Mouse (Mus musculus): ENCODE results near the gene Samd8. TPM values are rescaled to one million over a fixed set of nuclear protein-coding genes. Genes with fewer than 3 reads are reported as not detected.

The Samd8 gene
- polyA plus RNA-seq, 1 experiment = 4.4 TPM

- no peaks in the 10 kb centered on the region for H3K4me1 ChIP-seq (ENCODE audit: control insufficient read depth, insufficient read depth, insufficient read length)
- no peak overlapping the region for H3K4me3 ChIP-seq (ENCODE audit: extremely low read depth, insufficient read depth, insufficient read length)
- no peak for TF ChIP-seq CTCF (IDR thresholded peaks at IDR 0.05; ENCODE audit: extremely low read depth, insufficient read depth, insufficient read length, insufficient replicate concordance)
- TF ChIP-seq POLR2A (IDR thresholded peaks at IDR 0.05; ENCODE audit: low read depth, low read length) = no peak
- no peaks in the 10 kb centered on the region for H3K27me3 ChIP-seq (ENCODE audit: control insufficient read depth, insufficient read depth, low read length)
- H3K27ac ChIP-seq (ENCODE audit: insufficient read depth, low read length) = no peak overlapping the region
- no peak for DNase-seq (ENCODE audit: low read depth in 1 of 2, low spot score in 2 of 2)
- WGBS = 92% methylated on average over 2 of the region's 2 CpGs
- no peaks in the 10 kb centered on the region for H3K36me3 ChIP-seq (ENCODE audit: control insufficient read depth, insufficient read depth, low read length)
Measured at GRCm38 (mm10) chr14:21806203-21806602, 55.9 kb downstream of the Samd8 start.

GRCm38 (mm10) chr14:21806631-21807160 lies 56.4 kb downstream of the Samd8 start:
- Histone ChIP-seq H3K4me3 (ENCODE audit: extremely low read depth, insufficient read depth, insufficient read length) (no peak overlapping the region), H3K27me3 (ENCODE audit: control insufficient read depth, insufficient read depth, low read length) (no peaks in the 10 kb centered on the region), H3K36me3 (ENCODE audit: control insufficient read depth, insufficient read depth, low read length) (no peaks in the 10 kb centered on the region), H3K4me1 (ENCODE audit: control insufficient read depth, insufficient read depth, insufficient read length) (0 out of 2 replicates have a peak, but pooled peaks cover 2% of the 10 kb centered on the region), H3K27ac (ENCODE audit: insufficient read depth, low read length) (no peak overlapping the region)
- TF ChIP-seq POLR2A (IDR thresholded peaks at IDR 0.05; ENCODE audit: low read depth, low read length) = no peak
- TF ChIP-seq CTCF (IDR thresholded peaks at IDR 0.05; ENCODE audit: extremely low read depth, insufficient read depth, insufficient read length, insufficient replicate concordance) = no peak
- 84% methylated on average over 3 of the region's 3 CpGs for WGBS
- no peak for DNase-seq (ENCODE audit: low read depth in 1 of 2, low spot score in 2 of 2)

GRCm38 (mm10) chr14:21808208-21808922 lies 58.0 kb downstream of the Samd8 start:
- TF ChIP-seq POLR2A (IDR thresholded peaks at IDR 0.05; ENCODE audit: low read depth, low read length) (no peak), CTCF (IDR thresholded peaks at IDR 0.05; ENCODE audit: extremely low read depth, insufficient read depth, insufficient read length, insufficient replicate concordance) (no peak)
- Histone ChIP-seq H3K4me1 (ENCODE audit: control insufficient read depth, insufficient read depth, insufficient read length) (0 out of 2 replicates have a peak, but pooled peaks cover 2% of the 10 kb centered on the region), H3K36me3 (ENCODE audit: control insufficient read depth, insufficient read depth, low read length) (no peaks in the 10 kb centered on the region), H3K27ac (ENCODE audit: insufficient read depth, low read length) (no peak overlapping the region), H3K4me3 (ENCODE audit: extremely low read depth, insufficient read depth, insufficient read length) (no peak overlapping the region), H3K27me3 (ENCODE audit: control insufficient read depth, insufficient read depth, low read length) (no peaks in the 10 kb centered on the region)
- 90% methylated on average over 8 of the region's 8 CpGs for WGBS
- DNase-seq (ENCODE audit: low read depth in 1 of 2, low spot score in 2 of 2) = no peak

GRCm38 (mm10) chr14:21809418-21809817 lies 59.1 kb downstream of the Samd8 start:
- Histone ChIP-seq H3K4me1 (ENCODE audit: control insufficient read depth, insufficient read depth, insufficient read length) (0 out of 2 replicates have a peak, but pooled peaks cover 2% of the 10 kb centered on the region), H3K27me3 (ENCODE audit: control insufficient read depth, insufficient read depth, low read length) (no peaks in the 10 kb centered on the region), H3K36me3 (ENCODE audit: control insufficient read depth, insufficient read depth, low read length) (no peaks in the 10 kb centered on the region), H3K27ac (ENCODE audit: insufficient read depth, low read length) (no peak overlapping the region), H3K4me3 (ENCODE audit: extremely low read depth, insufficient read depth, insufficient read length) (no peak overlapping the region)
- no peak for DNase-seq (ENCODE audit: low read depth in 1 of 2, low spot score in 2 of 2)
- 94% methylated on average over 2 of the region's 2 CpGs for WGBS
- no peak for TF ChIP-seq CTCF (IDR thresholded peaks at IDR 0.05; ENCODE audit: extremely low read depth, insufficient read depth, insufficient read length, insufficient replicate concordance)
- TF ChIP-seq POLR2A (IDR thresholded peaks at IDR 0.05; ENCODE audit: low read depth, low read length) = no peak

GRCm38 (mm10) chr14:21811301-21811700 lies 61.0 kb downstream of the Samd8 start:
- H3K27ac ChIP-seq (ENCODE audit: insufficient read depth, low read length) = no peak overlapping the region
- 0 out of 2 replicates have a peak, but pooled peaks cover 2% of the 10 kb centered on the region for H3K4me1 ChIP-seq (ENCODE audit: control insufficient read depth, insufficient read depth, insufficient read length)
- H3K36me3 ChIP-seq (ENCODE audit: control insufficient read depth, insufficient read depth, low read length) = no peaks in the 10 kb centered on the region
- H3K27me3 ChIP-seq (ENCODE audit: control insufficient read depth, insufficient read depth, low read length) = no peaks in the 10 kb centered on the region
- DNase-seq (ENCODE audit: low read depth in 1 of 2, low spot score in 2 of 2) = no peak
- WGBS = 30% methylated on average over 4 of the region's 4 CpGs
- H3K4me3 ChIP-seq (ENCODE audit: extremely low read depth, insufficient read depth, insufficient read length) = no peak overlapping the region
- TF ChIP-seq POLR2A (IDR thresholded peaks at IDR 0.05; ENCODE audit: low read depth, low read length) (no peak), CTCF (IDR thresholded peaks at IDR 0.05; ENCODE audit: extremely low read depth, insufficient read depth, insufficient read length, insufficient replicate concordance) (no peak)

GRCm38 (mm10) chr14:21811744-21812393 lies 61.5 kb downstream of the Samd8 start:
- Histone ChIP-seq H3K4me3 (ENCODE audit: extremely low read depth, insufficient read depth, insufficient read length) (no peak overlapping the region), H3K27ac (ENCODE audit: insufficient read depth, low read length) (no peak overlapping the region), H3K4me1 (ENCODE audit: control insufficient read depth, insufficient read depth, insufficient read length) (0 out of 2 replicates have a peak, but pooled peaks cover 2% of the 10 kb centered on the region), H3K27me3 (ENCODE audit: control insufficient read depth, insufficient read depth, low read length) (no peaks in the 10 kb centered on the region), H3K36me3 (ENCODE audit: control insufficient read depth, insufficient read depth, low read length) (no peaks in the 10 kb centered on the region)
- TF ChIP-seq POLR2A (IDR thresholded peaks at IDR 0.05; ENCODE audit: low read depth, low read length) (no peak), CTCF (IDR thresholded peaks at IDR 0.05; ENCODE audit: extremely low read depth, insufficient read depth, insufficient read length, insufficient replicate concordance) (no peak)
- no peak for DNase-seq (ENCODE audit: low read depth in 1 of 2, low spot score in 2 of 2)
- 84% methylated on average over 10 of the region's 10 CpGs for WGBS
